Mouse (Mus musculus) adrenal gland (tissue): ENCODE data around the gene Ecpas.

Source experiments
- intact Hi-C: fragments of 180-260 bp; cut with DNase I; formaldehyde crosslinking; loops from one replicate; pipeline ENCODE4 v1.15.1; 2025

Ecpas gene

DNA sequence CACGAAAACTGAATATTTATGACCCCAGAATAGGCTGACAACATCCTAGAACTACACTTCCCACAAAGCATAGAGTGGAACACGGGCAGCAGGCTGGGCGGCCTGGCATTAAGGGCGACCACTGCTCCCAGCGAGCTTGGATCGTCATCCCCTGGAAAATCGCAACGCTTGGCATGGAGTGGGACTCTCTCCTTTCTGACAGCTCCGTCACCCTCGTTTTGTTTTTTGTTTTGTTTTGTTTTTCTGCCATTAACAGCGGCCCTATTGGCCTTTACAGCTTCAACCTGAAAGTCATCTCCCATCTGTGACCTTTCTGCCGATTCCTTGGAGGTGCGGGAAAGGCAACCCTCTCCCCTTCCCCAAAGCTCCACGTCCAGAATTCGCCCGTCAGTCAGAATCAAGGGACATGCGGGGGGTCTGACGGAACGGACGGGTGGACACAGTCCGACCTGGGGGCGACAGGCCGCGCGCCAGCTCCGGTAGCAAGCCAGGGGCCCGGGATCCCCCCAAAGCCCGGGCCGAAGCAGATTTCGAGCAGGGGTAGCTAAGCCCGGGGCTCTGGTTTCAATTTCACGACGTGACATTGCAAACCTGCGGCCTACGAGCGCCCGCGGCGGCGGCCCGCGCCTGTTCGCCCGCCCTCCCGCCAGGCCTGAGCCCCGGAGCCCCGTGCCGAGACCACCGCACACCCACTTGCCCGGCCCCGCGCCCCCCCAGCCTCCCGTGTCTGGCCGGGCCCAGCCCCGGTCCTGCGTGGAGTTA, 1.3 kb downstream of the Ecpas start:
- intact Hi-C loops, result no loop called here

DNA sequence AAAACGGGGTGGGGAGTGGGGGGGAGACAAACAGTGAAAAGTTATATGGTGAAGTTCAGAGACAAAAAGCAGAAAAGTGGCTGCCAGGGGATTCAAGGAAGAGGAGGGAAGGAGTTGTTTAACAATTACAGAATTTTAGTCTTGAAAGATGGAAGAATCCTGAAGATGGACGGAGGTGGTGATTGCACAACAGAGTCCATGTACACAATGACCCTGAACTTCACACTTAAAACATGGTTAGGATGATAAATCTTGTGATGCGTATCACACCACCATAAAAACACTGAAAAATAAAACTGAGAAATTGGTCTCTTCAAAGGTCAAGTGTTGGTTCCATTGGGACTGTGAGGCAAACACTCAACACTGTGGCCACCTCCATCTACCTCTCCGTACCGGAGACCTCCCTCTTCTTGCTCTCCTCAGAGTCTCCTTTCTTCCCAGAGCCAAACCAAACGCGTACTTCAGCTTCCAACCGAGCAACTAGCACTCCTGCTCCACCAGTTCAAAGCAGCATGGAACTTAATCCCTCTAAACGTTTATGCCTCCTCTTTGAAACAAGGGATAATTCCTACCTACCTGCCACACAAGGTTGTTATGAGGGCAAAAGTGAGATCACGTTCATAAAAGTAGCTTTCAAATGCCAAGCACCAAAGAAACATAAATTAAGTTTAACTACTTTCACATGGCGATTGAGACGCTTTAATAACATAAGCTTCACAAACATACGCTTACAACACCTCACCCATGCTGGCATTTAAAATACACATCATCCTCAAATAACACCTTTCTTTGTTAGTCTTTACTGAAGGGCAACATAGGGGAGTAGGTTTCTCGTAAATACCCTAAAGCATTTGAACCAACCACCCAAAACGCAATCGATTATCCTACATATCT, 2.1 kb downstream of the Ecpas start:
- intact Hi-C loops, result no loop called here

DNA sequence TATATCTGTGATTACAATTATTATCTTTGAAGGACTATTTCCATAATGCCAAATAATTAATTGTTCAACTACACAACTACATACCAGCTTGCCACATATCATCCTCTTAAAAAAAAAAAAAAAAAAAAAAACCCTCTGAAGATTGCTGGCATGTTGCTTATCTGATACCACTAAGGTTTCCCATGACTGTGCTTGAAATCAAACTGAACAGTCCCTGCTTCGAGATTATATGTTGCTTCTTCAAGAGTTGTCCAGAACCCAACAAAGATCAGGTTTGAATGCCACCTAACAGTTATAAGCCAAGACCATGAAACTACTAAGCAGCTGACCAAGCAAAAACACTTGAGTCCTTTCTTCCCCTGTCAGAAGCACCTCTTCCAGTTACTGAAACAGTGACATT, 5.1 kb downstream of the Ecpas start:
- intact Hi-C loops, result no loop called here

DNA sequence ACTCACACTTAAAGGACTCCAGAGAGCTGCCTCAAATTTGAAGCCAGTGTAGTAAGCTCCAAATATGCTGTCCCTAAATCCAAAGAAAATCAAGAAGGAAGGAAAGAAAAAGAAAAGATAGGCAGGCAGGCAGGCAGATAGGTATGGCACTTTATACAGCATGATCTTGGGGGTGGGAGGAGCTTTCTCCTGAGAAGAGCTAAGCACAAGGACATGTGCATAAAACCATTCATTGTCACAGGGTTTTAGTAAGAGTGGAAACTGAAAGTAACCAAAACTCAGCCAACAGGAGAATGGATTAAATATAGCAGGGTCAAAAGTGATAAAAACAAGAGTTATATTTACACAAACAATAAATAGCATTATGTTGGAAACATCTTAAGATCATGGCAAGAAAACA, 14.2 kb downstream of the Ecpas start:
- intact Hi-C loops, result no loop called here

DNA sequence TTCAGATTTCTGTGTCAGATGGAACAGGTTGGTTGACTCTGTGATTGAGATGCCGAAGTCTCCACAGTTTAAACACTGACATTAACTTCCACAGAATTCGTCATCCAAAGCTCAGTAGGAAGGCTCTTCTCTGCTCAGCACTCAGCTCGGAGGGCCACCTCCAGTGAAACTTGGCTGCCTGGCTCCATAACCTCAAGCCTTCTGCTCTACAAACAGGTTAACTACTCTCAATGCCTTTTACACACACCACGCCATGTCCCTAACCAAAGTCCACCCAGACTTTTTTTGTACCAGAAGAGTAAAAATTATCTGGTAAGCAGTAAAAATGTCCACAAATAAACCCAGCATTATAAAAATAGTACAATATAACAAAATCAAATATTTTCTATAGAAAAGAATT, 15.1 kb downstream of the Ecpas start:
- intact Hi-C loops, result no loop called here

DNA sequence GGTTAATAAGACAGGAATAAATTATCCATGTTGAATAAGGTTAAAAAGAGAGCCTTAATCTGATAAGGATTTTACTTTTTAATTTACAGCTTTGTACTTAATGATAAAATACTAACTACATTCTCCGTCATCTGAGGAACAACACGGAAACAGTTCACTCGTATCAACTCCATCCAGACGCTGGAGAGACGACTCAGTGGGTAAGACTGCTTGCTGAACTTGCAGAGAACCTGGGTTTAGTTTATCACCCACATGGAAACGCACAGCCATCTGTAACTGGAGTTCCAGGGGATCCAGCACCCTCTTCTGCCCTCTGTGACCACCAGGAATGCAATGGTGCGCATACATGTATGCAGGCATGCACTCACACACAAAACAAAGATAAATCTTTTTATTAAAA, 18.1 kb downstream of the Ecpas start:
- intact Hi-C loops, result no loop called here

DNA sequence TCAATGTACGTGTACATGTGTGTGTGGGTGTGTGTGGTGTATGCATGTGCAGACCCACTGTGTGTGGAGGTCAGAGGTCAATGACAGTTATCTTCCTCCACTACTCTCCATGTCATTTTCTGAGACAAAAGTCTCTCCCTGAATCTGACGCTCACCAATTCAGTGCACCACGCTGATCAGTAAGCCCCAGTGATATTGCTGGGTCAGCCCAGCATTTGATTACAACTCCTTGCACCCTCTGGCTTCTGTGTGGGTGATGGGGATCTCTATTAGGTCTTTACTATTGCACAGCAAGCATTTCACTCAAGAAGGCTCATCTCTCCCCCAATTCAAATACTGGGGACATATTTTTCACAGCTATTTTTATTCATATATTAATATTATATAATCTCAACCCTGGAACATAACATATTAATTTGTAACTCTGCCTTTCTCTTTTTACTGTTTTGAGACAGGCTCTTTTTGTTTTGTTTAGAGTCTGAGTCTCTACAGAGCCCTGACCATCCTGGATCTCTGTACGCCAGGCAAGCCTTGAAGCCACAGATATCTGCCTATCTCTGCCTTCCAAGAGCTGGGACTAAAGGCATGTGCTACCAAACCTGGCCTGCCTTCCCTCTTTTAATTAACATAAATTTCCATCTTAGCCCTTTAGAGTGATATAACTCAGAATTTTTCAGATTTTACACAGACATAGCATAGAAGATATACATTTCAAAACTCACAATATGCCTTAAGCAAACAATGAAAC, 22.3 kb downstream of the Ecpas start:
- intact Hi-C loops, result no loop called here

DNA sequence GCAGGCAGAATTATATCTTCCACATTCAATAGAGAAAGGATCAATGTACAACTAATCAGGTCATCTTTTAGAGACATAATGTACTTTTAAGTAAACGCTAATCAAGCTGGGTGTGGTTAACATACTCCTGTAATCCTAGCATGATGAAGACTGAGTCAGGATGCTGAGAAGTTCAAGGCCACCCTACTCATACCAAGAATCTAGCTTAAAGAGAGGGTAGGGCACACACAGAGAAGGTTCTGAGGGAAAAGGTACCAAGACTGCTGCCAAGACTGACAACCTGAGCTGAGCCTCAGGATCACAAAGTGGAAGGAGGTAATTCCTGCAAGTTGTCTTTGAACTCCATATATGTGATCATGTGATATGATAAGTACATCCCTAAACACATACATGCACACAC, 24.0 kb downstream of the Ecpas start:
- intact Hi-C loops, result no loop called here

DNA sequence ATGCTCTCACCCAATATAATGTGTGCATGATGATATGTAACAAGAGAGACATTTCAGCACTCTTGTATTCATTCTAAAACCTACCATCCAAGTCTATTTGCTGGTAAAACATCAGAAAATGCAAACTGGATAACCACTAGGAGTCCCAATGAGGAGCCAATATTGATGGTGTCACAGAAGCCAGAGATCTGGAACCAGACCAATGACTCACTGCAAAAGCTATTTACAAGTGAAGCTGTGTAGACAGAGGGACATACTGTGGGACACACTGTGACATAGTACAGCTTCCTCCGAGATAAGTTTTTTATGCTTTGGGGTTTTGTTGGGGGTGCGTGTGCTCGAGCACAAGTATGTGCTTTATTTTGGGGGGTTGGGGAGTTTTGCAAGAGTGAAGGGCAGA, 24.9 kb downstream of the Ecpas start:
- intact Hi-C loops, result no loop called here

DNA sequence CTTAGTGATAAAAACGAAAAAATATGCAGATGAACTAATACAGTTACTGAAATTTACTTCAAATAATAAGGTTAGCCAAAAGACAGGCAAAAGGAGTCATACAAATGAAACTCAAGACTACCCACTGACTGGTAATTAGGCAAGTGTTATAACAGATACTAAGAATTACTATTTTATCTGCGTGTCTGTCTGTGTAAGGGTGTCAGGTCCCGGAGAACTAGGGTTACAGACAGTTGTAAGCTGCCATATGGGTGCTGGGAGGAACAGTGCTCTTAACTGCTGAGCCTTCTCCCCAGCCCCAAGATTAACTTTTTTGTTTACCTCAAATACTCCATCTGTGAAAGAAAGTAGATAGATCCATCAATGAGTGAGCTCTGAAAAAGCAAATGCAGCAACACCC, 25.8 kb downstream of the Ecpas start:
- intact Hi-C loops, result no loop called here

DNA sequence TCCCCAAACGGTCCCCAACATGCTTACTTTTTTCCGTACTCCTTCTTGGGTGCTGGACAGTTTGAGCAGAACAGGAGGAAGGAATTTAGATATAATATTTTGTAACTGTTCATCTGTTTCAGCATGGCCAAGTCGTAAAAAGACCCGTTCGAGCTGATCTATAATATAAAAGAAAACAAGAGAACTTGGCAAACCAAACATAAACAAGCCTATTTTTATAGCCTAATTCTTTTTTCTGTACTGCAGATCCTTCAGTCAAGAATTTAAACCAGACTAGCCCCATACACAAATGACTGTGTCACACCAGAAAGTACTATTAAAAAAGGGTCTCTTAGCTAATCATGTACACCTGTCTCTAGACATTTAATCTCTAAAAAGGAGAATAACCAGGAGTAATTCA, 27.2 kb downstream of the Ecpas start:
- intact Hi-C loops, result no loop called here

DNA sequence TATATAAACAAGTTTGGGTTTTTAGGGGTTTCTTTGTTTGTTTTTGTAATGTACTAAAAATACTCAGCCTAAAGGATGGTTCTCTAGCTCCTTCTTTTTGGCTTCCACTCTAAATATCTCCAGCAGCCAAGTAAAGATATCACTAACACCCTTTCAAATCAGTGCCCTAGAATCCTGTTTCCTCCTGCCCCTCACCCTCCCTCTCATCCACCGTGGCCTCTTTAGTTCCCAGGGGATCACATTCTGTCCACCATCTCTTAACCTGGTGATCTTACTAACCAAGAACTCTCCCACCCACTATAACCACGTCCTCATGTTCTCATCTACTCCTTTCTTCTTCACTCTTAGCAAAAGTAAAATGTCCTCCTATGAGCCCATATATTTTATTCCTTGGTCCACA, 28.7 kb downstream of the Ecpas start:
- intact Hi-C loops, result no loop called here

DNA sequence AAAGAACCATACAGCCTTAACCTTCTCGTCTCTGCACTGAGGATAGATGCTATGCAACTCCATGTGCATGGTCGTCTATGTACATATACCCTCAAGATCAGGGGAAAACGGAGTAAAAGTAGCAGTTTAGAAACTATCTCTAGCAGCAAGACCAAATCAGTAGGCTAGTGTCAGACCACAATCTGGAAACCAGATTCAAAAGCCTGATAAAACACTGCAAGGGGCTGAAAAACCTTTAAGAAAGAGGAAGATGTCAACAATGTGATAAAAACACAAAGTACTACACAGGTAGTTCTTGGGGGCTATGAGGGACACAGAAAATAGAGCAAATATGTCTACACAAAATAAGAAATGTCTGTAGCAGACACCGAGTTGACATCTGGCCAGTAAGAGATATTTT, 38.2 kb downstream of the Ecpas start:
- intact Hi-C loops, result no loop called here

DNA sequence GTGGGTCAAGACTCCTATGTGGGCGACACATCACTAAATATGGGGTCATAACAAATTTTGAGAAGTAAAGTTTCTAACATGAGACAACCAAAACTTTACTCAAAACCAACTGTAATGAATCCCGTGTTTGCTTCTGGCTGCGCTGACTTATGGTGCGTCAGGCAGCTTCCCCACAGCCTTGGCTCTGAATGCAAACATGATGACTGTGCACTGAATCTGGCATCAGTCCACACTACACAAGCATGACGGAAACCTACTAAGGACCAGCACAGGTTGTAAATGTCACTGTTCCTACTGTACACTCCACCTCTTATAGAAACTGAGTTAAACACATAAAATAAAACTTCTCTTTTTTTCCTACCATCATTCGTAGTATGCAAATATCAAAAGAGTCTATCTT, 45.3 kb downstream of the Ecpas start:
- intact Hi-C loops, result no loop called here

DNA sequence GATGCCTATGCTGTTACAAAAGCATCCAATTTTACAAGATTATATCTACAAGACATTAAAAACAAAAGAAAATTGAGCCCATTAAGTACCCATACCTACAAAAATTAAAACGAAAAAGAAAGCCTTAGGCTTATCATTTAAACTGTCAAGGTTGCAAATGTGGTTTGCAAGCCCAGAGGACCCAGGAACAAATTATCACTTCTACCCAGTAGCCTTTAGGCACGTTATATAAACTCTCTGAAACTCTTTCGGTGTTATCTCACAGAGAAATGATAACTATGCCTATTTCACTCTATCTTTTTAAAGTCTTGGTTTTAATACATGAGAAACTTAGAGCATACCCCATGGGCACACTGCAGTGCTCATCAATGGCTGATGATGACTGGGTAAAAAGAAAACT, 79.6 kb downstream of the Ecpas start:
- intact Hi-C loops, result no loop called here

DNA sequence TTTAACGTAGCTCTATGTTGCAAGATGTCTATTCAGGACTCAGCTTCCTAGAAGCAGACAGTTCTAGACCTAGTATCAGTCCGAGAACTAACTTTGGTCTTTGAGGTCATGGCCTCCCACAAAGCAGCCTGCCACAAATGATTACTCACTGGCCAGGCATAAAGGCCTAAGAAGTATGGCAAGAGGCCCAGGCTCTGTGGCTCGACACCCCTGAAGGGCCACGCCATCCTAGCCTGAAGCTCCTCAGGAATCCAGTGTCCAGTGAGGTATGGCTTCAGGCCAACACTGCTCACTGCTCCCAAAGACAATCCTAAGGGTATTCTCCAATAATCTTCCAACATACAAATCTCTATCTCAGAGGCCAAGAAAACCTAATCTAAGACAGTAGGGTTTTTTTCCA, 86.6 kb downstream of the Ecpas start:
- intact Hi-C loops, result no loop called here

DNA sequence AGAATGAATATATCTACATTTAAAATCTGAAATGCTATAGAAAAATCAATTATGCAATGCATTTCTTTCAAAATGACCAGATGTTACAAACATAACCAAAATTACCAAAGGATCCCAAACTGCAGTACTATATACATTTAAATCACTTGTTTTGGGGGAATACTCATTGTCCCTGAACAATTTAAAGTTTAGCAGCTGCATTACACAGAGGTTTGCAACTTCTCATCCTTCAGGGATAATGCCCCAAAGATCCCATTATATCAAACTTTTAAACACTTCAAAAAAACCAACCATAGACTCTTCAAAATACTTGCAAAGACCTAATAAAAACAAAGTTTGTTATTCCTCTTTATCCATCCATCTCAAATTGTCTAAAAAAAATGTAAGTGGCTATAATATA, 124.9 kb downstream of the Ecpas start, which contains the start of gene Olfr267:
TSS of gene Olfr267 (minus strand) at position 101 of the 400 bp plus-strand sequence.
- intact Hi-C loops, result no loop called here

DNA sequence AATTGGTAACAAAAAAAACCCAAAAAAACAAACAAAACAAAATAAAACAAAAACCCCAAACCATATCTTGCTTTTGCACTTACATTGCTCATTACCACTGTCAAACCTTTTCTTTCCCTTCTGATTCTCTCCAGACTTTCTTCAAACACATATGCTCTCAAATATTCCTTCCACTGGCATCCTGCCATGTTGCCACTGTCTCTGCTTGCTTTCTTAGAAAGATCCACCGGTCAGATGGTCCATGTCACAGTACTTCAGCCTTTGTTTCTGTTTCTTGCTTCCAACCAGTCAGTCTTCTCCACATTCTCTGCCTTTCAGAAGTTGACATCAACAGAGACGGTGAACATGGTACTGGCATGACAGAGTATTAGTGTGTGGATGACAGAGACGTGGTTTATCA, 125.9 kb downstream of the Ecpas start:
- intact Hi-C loops, result no loop called here

DNA sequence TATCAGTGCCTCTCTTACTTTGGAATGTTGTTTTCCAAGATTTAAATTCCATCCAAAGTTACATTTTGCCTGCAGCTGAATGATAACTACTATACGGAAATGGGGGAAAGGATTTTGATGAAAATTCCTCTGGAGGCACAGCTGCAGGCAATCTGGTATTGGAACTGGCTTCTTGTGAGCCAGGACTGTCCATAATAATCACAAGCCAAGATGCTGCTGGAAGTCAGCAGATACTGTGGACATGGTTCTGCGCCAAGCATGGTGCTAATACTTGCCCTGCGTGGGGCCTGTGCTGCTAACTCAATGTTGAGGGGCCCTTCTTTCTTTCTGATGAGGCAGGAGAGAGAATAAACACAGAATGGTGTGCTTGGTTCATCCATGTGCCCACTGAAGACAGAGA, 149.1 kb downstream of the Ecpas start:
- intact Hi-C loops, result no loop called here

DNA sequence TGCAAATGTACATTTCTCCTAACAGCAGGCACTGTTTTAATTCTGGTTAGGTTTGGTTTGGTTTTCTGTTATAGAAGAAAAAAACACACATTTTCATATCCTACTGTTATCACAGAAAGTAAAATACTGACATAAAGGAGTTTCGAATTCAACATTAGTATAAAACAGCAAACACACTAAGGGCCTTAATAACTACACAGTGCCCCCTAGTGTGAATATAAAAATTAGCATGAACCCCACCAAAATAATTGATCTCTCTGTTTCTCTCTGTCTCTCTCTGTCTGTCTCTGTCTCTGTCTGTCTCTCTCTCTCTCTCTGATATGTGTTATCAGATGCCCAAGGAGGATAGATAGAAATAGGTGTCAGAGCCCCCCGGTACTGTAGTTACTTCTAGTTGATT, 163.0 kb downstream of the Ecpas start:
- intact Hi-C loops, result loop anchor here (2.0 kb wide), 2 partner anchors 329 to 483 kb away; no protein-coding TSS in a partner anchor

DNA sequence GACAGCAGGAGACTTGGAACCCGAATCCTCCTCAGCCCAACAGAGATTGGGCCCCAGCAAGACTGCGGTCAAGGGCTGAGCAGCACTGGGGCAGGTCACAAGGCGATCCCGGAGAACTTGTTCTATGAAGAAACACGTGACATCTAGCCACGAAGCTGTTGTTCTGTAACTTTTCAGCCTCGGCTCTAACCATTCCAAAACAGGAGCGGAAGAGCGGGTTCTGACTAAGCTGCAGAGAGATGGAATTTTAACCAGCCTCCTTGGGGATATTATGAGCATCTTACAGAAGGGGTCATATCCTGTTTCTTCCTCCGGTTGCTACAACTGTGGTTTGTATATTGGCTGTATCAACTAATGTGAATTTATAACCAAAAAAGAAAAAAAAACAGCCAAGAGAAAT, 163.4 kb downstream of the Ecpas start:
- intact Hi-C loops, result loop anchor here (2.0 kb wide), 2 partner anchors 328 to 482 kb away; no protein-coding TSS in a partner anchor
